Mouse (Mus musculus) embryonic facial prominence, embryonic 13.5 days (tissue): ENCODE results near the gene Parp3. TPM values are rescaled to one million over a fixed set of nuclear protein-coding genes. Genes with fewer than 3 reads are reported as not detected.

Experiments
- ATAC-seq: fragments of 200-750 bp; cut with Nextera tagmentation; 2 replicates; pipeline ENCODE4 v1.8.0; 2017; ENCODE audit warnings: low read depth; ENCODE audit not compliant: insufficient number of reproducible peaks, insufficient read depth, low FRiP score, low TSS enrichment
- H3K27ac ChIP-seq: fragments of 300-500 bp; sonication (generic); 2 replicates; pipeline ENCODE4 v1.5.1; 2015; ENCODE audit warnings: moderate library complexity, mild to moderate bottlenecking, inconsistent platforms
- H3K27me3 ChIP-seq: fragments of 300-500 bp; sonication (generic); 2 replicates; pipeline ENCODE4 v1.6.1; 2015; ENCODE audit warnings: mild to moderate bottlenecking, inconsistent platforms
- H3K36me3 ChIP-seq: fragments of 300-500 bp; sonication (generic); 2 replicates; pipeline ENCODE4 v1.6.1; 2015; ENCODE audit warnings: mild to moderate bottlenecking, inconsistent platforms
- H3K4me1 ChIP-seq: fragments of 300-500 bp; sonication (generic); 2 replicates; pipeline ENCODE4 v1.6.1; 2015; ENCODE audit warnings: inconsistent platforms
- H3K4me2 ChIP-seq: fragments of 300-500 bp; sonication (generic); 2 replicates; pipeline ENCODE4 v1.6.1; 2015; ENCODE audit warnings: moderate library complexity, mild to moderate bottlenecking, inconsistent platforms
- H3K4me3 ChIP-seq: fragments of 300-500 bp; sonication (generic); 2 replicates; pipeline ENCODE4 v1.5.1; 2015; ENCODE audit warnings: mild to moderate bottlenecking, inconsistent platforms
- H3K9ac ChIP-seq: fragments of 300-500 bp; sonication (generic); 2 replicates; pipeline ENCODE4 v1.6.1; 2015; ENCODE audit warnings: mild to moderate bottlenecking, inconsistent platforms
- H3K9me3 ChIP-seq: fragments of 300-500 bp; sonication (generic); 2 replicates; pipeline ENCODE4 v1.6.1; 2016; ENCODE audit warnings: inconsistent platforms
- WGBS: fragments of 180-500 bp; shearing (Covaris S2); methylation state at CpG from one replicate; pipeline ENCODE4 v1.1.7; 2015; ENCODE audit warnings: mixed read lengths; 5-methylcytosine and 5-hydroxymethylcytosine counted together
- polyA plus RNA-seq: library from polyadenylated mRNA; unstranded; fragments of >200 nt; fragmentation: Nextera tagmentation; extraction: Ambion mirVana; gene quantifications from 2 replicates; pipeline ENCODE4 v1.2.1, GENCODE M21; 2015

The Parp3 gene
- polyA plus RNA-seq, 1 experiment from 2014 or later: 3.2 TPM

GRCm38 (mm10) chr9:106454888-106455681 is 21.7 kb downstream of the Parp3 start:
- peaks cover 20% of the 10 kb centered on the region for H3K36me3 ChIP-seq
- ATAC-seq: 0 out of 2 replicates have a peak, but pooled peaks have one; percentile 38
- H3K4me1 ChIP-seq: peaks cover 88% of the 10 kb centered on the region
- H3K27me3 ChIP-seq: no peaks in the 10 kb centered on the region
- H3K9me3 ChIP-seq: no peaks in the 10 kb centered on the region
- H3K9ac ChIP-seq: peak overlapping the region; percentile 85
- WGBS: 1% methylated on average over 17 of the region's 17 CpGs
- peak overlapping the region; percentile 92 for H3K27ac ChIP-seq
- H3K4me3 ChIP-seq: peak overlapping the region; percentile 69
- peak overlapping the region; percentile 97 for H3K4me2 ChIP-seq

GRCm38 (mm10) chr9:106454071-106454761 is 22.5 kb downstream of the Parp3 start:
- WGBS: 0% methylated on average over 13 of the region's 20 CpGs
- H3K4me1 ChIP-seq: peaks cover 90% of the 10 kb centered on the region

GRCm38 (mm10) chr9:106453271-106454070 is 23.3 kb downstream of the Parp3 start, which contains the start of gene Pcbp4:
Gene Pcbp4 (plus strand): TSS chr9:106453291.
- H3K4me2 ChIP-seq: peak within 1 kb of the TSS; percentile 97
- H3K9me3 ChIP-seq: no peaks in the 10 kb centered on the region
- peak; percentile 45 for ATAC-seq
- peaks cover 91% of the 10 kb centered on the region for H3K4me1 ChIP-seq
- H3K27me3 ChIP-seq: no peaks in the 10 kb centered on the region
- peak within 1 kb of the TSS; percentile 69 for H3K4me3 ChIP-seq
- peak within 1 kb of the TSS; percentile 92 for H3K27ac ChIP-seq
- H3K36me3 ChIP-seq: peaks cover 11% of the 10 kb centered on the region; the same call in 1 of the 2 replicates
- under 1% methylated on average over 39 of the region's 74 CpGs for WGBS
- peak within 1 kb of the TSS; percentile 85 for H3K9ac ChIP-seq

More at GRCm38 (mm10) chr9:106454071-106454761, 22.5 kb downstream of the Parp3 start:
- Histone ChIP-seq H3K27me3 (no peaks in the 10 kb centered on the region), H3K4me3 (peak overlapping the region; percentile 69), H3K4me2 (peak overlapping the region; percentile 97), H3K27ac (peak overlapping the region; percentile 92), H3K9me3 (no peaks in the 10 kb centered on the region), H3K36me3 (peaks cover 11% of the 10 kb centered on the region; the same call in 1 of the 2 replicates), H3K9ac (peak overlapping the region; percentile 85)
- ATAC-seq: peak; percentile 22

- ATAC-seq: no peak
- Histone ChIP-seq H3K9ac (peak overlapping the region; percentile 85; the same call in 1 of the 2 replicates), H3K4me2 (peak overlapping the region; percentile 97), H3K4me1 (peaks cover 91% of the 10 kb centered on the region), H3K27me3 (no peaks in the 10 kb centered on the region), H3K4me3 (peak overlapping the region; percentile 69), H3K27ac (no peak overlapping the region; the same call in 1 of the 2 replicates), H3K36me3 (0 out of 2 replicates have a peak, but pooled peaks cover 5% of the 10 kb centered on the region), H3K9me3 (no peaks in the 10 kb centered on the region)
- WGBS: 0% methylated on average over 7 of the region's 7 CpGs
Observed at GRCm38 (mm10) chr9:106452821-106453220, 23.9 kb downstream of the Parp3 start.

GRCm38 (mm10) chr9:106452351-106452750 is 24.4 kb downstream of the Parp3 start:
- H3K27me3 ChIP-seq: no peaks in the 10 kb centered on the region
- peaks cover 89% of the 10 kb centered on the region for H3K4me1 ChIP-seq
- H3K9me3 ChIP-seq: no peaks in the 10 kb centered on the region
- H3K36me3 ChIP-seq: 0 out of 2 replicates have a peak, but pooled peaks cover 5% of the 10 kb centered on the region
- ATAC-seq: no peak
- H3K4me2 ChIP-seq: peak overlapping the region; percentile 97
- no peak overlapping the region for H3K9ac ChIP-seq
- H3K4me3 ChIP-seq: peak overlapping the region; percentile 69; the same call in 1 of the 2 replicates
- 28% methylated on average over 6 of the region's 6 CpGs for WGBS
- peak overlapping the region; percentile 44; the same call in 1 of the 2 replicates for H3K27ac ChIP-seq

GRCm38 (mm10) chr9:106451899-106452298 is 24.9 kb downstream of the Parp3 start:
- Histone ChIP-seq H3K36me3 (0 out of 2 replicates have a peak, but pooled peaks cover 5% of the 10 kb centered on the region), H3K4me3 (no peak overlapping the region), H3K27me3 (no peaks in the 10 kb centered on the region), H3K27ac (peak overlapping the region; percentile 44; the same call in 1 of the 2 replicates), H3K4me1 (peaks cover 86% of the 10 kb centered on the region), H3K4me2 (peak overlapping the region; percentile 97; the same call in 1 of the 2 replicates), H3K9me3 (no peaks in the 10 kb centered on the region), H3K9ac (0 out of 2 replicates have a peak overlapping the region, but pooled peaks have one; percentile 11)
- 44% methylated on average over 2 of the region's 2 CpGs for WGBS
- ATAC-seq: no peak

GRCm38 (mm10) chr9:106451298-106451697 is 25.5 kb downstream of the Parp3 start:
- Histone ChIP-seq H3K4me3 (no peak overlapping the region), H3K36me3 (0 out of 2 replicates have a peak, but pooled peaks cover 5% of the 10 kb centered on the region), H3K9me3 (no peaks in the 10 kb centered on the region), H3K4me1 (peaks cover 86% of the 10 kb centered on the region), H3K27ac (peak overlapping the region; percentile 68), H3K27me3 (no peaks in the 10 kb centered on the region), H3K9ac (0 out of 2 replicates have a peak overlapping the region, but pooled peaks have one; percentile 1), H3K4me2 (peak overlapping the region; percentile 44; the same call in 1 of the 2 replicates)
- no peak for ATAC-seq
- WGBS: 76% methylated on average over 11 of the region's 11 CpGs

- H3K4me2 ChIP-seq: peak overlapping the region; percentile 44
- 7% methylated on average over 9 of the region's 9 CpGs for WGBS
- 0 out of 2 replicates have a peak, but pooled peaks cover 5% of the 10 kb centered on the region for H3K36me3 ChIP-seq
- H3K9ac ChIP-seq: no peak overlapping the region
- H3K4me1 ChIP-seq: peaks cover 86% of the 10 kb centered on the region
- peak overlapping the region; percentile 6; the same call in 1 of the 2 replicates for H3K4me3 ChIP-seq
- peak overlapping the region; percentile 68 for H3K27ac ChIP-seq
- H3K27me3 ChIP-seq: no peaks in the 10 kb centered on the region
- H3K9me3 ChIP-seq: no peaks in the 10 kb centered on the region
- ATAC-seq: no peak
Observed at GRCm38 (mm10) chr9:106450661-106451060, 26.1 kb downstream of the Parp3 start.

GRCm38 (mm10) chr9:106449947-106450346 is 26.8 kb downstream of the Parp3 start:
- peak overlapping the region; percentile 33; the same call in 1 of the 2 replicates for H3K9ac ChIP-seq
- peaks cover 83% of the 10 kb centered on the region for H3K4me1 ChIP-seq
- WGBS: 89% methylated on average over 8 of the region's 8 CpGs
- no peak for ATAC-seq
- 0 out of 2 replicates have a peak, but pooled peaks cover 5% of the 10 kb centered on the region for H3K36me3 ChIP-seq
- H3K4me3 ChIP-seq: no peak overlapping the region; the same call in 1 of the 2 replicates
- peak overlapping the region; percentile 44 for H3K4me2 ChIP-seq
- H3K27ac ChIP-seq: peak overlapping the region; percentile 68
- H3K27me3 ChIP-seq: no peaks in the 10 kb centered on the region
- no peaks in the 10 kb centered on the region for H3K9me3 ChIP-seq

GRCm38 (mm10) chr9:106448498-106449031 is 28.2 kb downstream of the Parp3 start:
- peak overlapping the region; percentile 56 for H3K4me3 ChIP-seq
- under 1% methylated on average over 23 of the region's 23 CpGs for WGBS
- H3K4me1 ChIP-seq: peaks cover 75% of the 10 kb centered on the region
- peak overlapping the region; percentile 89 for H3K4me2 ChIP-seq
- no peaks in the 10 kb centered on the region for H3K27me3 ChIP-seq
- peak overlapping the region; percentile 80 for H3K9ac ChIP-seq
- H3K27ac ChIP-seq: peak overlapping the region; percentile 81
- no peaks in the 10 kb centered on the region for H3K9me3 ChIP-seq
- ATAC-seq: no peak; the same call in 1 of the 2 replicates
- 0 out of 2 replicates have a peak, but pooled peaks cover 5% of the 10 kb centered on the region for H3K36me3 ChIP-seq
